Comparison of ENCODE assay signal across 21 mouse cellular contexts in genomic region chr1:88243861-88244260, GRCm38 (mm10). TPM values are rescaled to one million over a fixed set of nuclear protein-coding genes. Genes with fewer than 3 reads are reported as not detected.
"Had no signal": no experiment of that assay in that cellular context is flagged by ENCODE, and none has a peak within 500 bp of the region (broad histone marks: within the 10 kb centered on the region; RNA-seq: fewer than 3 reads in every experiment).

No protein-coding gene starts in this region.

- H3K27me3 ChIP-seq: neural tube, embryonic 12.5 days; neural tube, embryonic 13.5 days; neural tube, embryonic 15.5 days; stomach, embryonic 15.5 days had no signal

- H3K4me3 ChIP-seq: neural tube, embryonic 12.5 days; neural tube, embryonic 13.5 days; neural tube, embryonic 15.5 days; stomach, embryonic 15.5 days had no signal

- DNase-seq: retina, postnatal 1 day; right cerebral cortex, adult 18-20 months; right cerebral cortex, postnatal 25 days; thymus, adult 18-20 months; thymus, adult 2 months; thymus, postnatal 14 days; thymus, postnatal 25 days; thymus, postnatal 4 days had no signal

- H3K4me1 ChIP-seq: neural tube, embryonic 12.5 days; neural tube, embryonic 13.5 days; neural tube, embryonic 15.5 days; stomach, embryonic 15.5 days had no signal

- H3K36me3 ChIP-seq: neural tube, embryonic 12.5 days; neural tube, embryonic 13.5 days; neural tube, embryonic 15.5 days; stomach, embryonic 15.5 days had no signal

RNA-seq across cellular contexts. Expression of gene Ugt1a1, which starts 32.1 kb away (rescaled TPM):
- polyA plus RNA-seq: neural tube, embryonic 11.5 days; neural tube, embryonic 12.5 days; neural tube, embryonic 13.5 days; neural tube, embryonic 14.5 days; neural tube, embryonic 15.5 days had no signal

RNA-seq across cellular contexts. Expression of gene Trpm8, which starts 33.6 kb away (rescaled TPM):
- total RNA-seq: neutrophil, adult 5-6 weeks had no signal
- polyA plus RNA-seq: neural tube, embryonic 11.5 days; neural tube, embryonic 12.5 days; small intestine, adult 2 months; spleen, adult 2 months; stomach, embryonic 14.5 days; stomach, embryonic 15.5 days; stomach, embryonic 16.5 days; thymus, postnatal 0 days; urinary bladder, adult 2 months had no signal

RNA-seq across cellular contexts. Expression of gene Dnajb3, which starts 38.3 kb away (rescaled TPM):
- total RNA-seq: neutrophil, adult 5-6 weeks had no signal
